ENCODE assay signal across 24 mouse cellular contexts in genomic region chr19:12719189-12719588, GRCm38 (mm10). TPM values are rescaled to one million over a fixed set of nuclear protein-coding genes. Genes with fewer than 3 reads are reported as not detected.
"Had no signal": no experiment of that assay in that cellular context is flagged by ENCODE, and none has a peak within 500 bp of the region (broad histone marks: within the 10 kb centered on the region; RNA-seq: fewer than 3 reads in every experiment).

No protein-coding gene starts in this region.

- DNase-seq: lung, adult 2 months; lung, postnatal 14 days; lung, postnatal 36 days; right cerebral cortex, postnatal 14 days; spleen, adult 18-20 months; thymus, adult 18-20 months; thymus, postnatal 14 days; thymus, postnatal 36 days had no signal

- H3K9me3 ChIP-seq: lung, embryonic 15.5 days; megakaryocyte, embryonic 14.5 days; midbrain, embryonic 13.5 days; midbrain, embryonic 15.5 days; neural tube, embryonic 12.5 days had no signal

- H3K9ac ChIP-seq: lung, embryonic 15.5 days; midbrain, embryonic 13.5 days; midbrain, embryonic 15.5 days; neural tube, embryonic 12.5 days had no signal

- H3K27ac ChIP-seq: lung, embryonic 15.5 days; macrophage; midbrain, embryonic 13.5 days; midbrain, embryonic 15.5 days; neural tube, embryonic 12.5 days had no signal

- H3K4me3 ChIP-seq: lung, embryonic 15.5 days; megakaryocyte, embryonic 14.5 days; midbrain, embryonic 13.5 days; midbrain, embryonic 15.5 days; neural tube, embryonic 12.5 days had no signal

- ATAC-seq: lung, postnatal 0 days; midbrain, embryonic 13.5 days; midbrain, embryonic 15.5 days had no signal

- H3K36me3 ChIP-seq: lung, embryonic 15.5 days; midbrain, embryonic 13.5 days; midbrain, embryonic 15.5 days; neural tube, embryonic 12.5 days had no signal

- H3K4me2 ChIP-seq: lung, embryonic 15.5 days; midbrain, embryonic 11.5 days; midbrain, embryonic 13.5 days; midbrain, embryonic 15.5 days; neural tube, embryonic 12.5 days had no signal

- H3K27me3 ChIP-seq: lung, embryonic 15.5 days; megakaryocyte, embryonic 14.5 days; midbrain, embryonic 13.5 days; midbrain, embryonic 15.5 days; neural tube, embryonic 12.5 days had no signal

- H3K4me1 ChIP-seq: lung, embryonic 15.5 days; midbrain, embryonic 13.5 days; midbrain, embryonic 15.5 days; neural tube, embryonic 12.5 days had no signal

RNA-seq across cellular contexts. Expression of gene Keg1, which starts 23.6 kb away (rescaled TPM):
- total RNA-seq: megakaryocyte progenitor cell, adult 5-6 weeks; midbrain, postnatal 0 days; monocyte, adult 5-6 weeks; neutrophil, adult 5-6 weeks had no signal
- polyA plus RNA-seq: lung, postnatal 0 days; macrophage; midbrain, embryonic 11.5 days; midbrain, embryonic 13.5 days; midbrain, embryonic 15.5 days; midbrain, postnatal 0 days; neural tube, embryonic 12.5 days; neural tube, embryonic 14.5 days; stomach, embryonic 14.5 days; thymus, postnatal 0 days had no signal

RNA-seq across cellular contexts. Expression of gene Olfr1443, which starts 41.3 kb away (rescaled TPM):
- total RNA-seq: megakaryocyte progenitor cell, adult 5-6 weeks; midbrain, postnatal 0 days; monocyte, adult 5-6 weeks; neutrophil, adult 5-6 weeks had no signal
- polyA plus RNA-seq: lung, adult 2 months; lung, embryonic 15.5 days; lung, postnatal 0 days; macrophage; midbrain, embryonic 11.5 days; midbrain, embryonic 13.5 days; midbrain, embryonic 15.5 days; midbrain, postnatal 0 days; neural tube, embryonic 12.5 days; neural tube, embryonic 14.5 days; stomach, embryonic 14.5 days; stomach, embryonic 16.5 days; thymus, postnatal 0 days had no signal

RNA-seq across cellular contexts. Expression of gene Olfr1442, which starts 49.0 kb away (rescaled TPM):
- total RNA-seq: megakaryocyte progenitor cell, adult 5-6 weeks; midbrain, postnatal 0 days; monocyte, adult 5-6 weeks; neutrophil, adult 5-6 weeks had no signal
- polyA plus RNA-seq: lung, adult 2 months; lung, embryonic 15.5 days; lung, postnatal 0 days; macrophage; midbrain, embryonic 11.5 days; midbrain, embryonic 13.5 days; midbrain, embryonic 15.5 days; midbrain, postnatal 0 days; neural tube, embryonic 12.5 days; neural tube, embryonic 14.5 days; stomach, embryonic 14.5 days; stomach, embryonic 16.5 days; thymus, postnatal 0 days had no signal
